Mouse (Mus musculus) forebrain, postnatal 0 days (tissue): Measurements from ENCODE around the gene Parp11. TPM values are rescaled to one million over a fixed set of nuclear protein-coding genes. Genes with fewer than 3 reads are reported as not detected.

Source experiments
- ATAC-seq: fragments of 200-750 bp; cut with Nextera tagmentation; 2 replicates; pipeline ENCODE4 v1.8.0; 2017; ENCODE audit warnings: mild to moderate bottlenecking, moderate library complexity
- DNase-seq: peaks from one replicate; pipeline ENCODE4 v3.0.0-alpha.2; 2015
- H3K27ac ChIP-seq: fragments of 300-500 bp; sonication (generic); 2 replicates; pipeline ENCODE4 v1.5.1; 2014; ENCODE audit warnings: low read depth, mild to moderate bottlenecking, antibody characterized with exemption, low read length, moderate library complexity, mixed read lengths
- H3K27me3 ChIP-seq: fragments of 300-500 bp; sonication (generic); 2 replicates; pipeline ENCODE4 v1.6.1; 2014; ENCODE audit warnings: mild to moderate bottlenecking, low read length, mixed read lengths; ENCODE audit not compliant: insufficient read depth
- H3K36me3 ChIP-seq: fragments of 300-500 bp; sonication (generic); 2 replicates; pipeline ENCODE4 v1.6.1; 2014; ENCODE audit warnings: mild to moderate bottlenecking, moderate library complexity; ENCODE audit not compliant: insufficient read depth
- H3K4me1 ChIP-seq: fragments of 300-500 bp; sonication (generic); 2 replicates; pipeline ENCODE4 v1.6.1; 2014; ENCODE audit warnings: antibody characterized with exemption; ENCODE audit not compliant: insufficient read depth
- H3K4me2 ChIP-seq: fragments of 300-500 bp; sonication (generic); 2 replicates; pipeline ENCODE4 v1.6.1; 2014; ENCODE audit warnings: low read depth, mild to moderate bottlenecking, moderate library complexity
- H3K4me3 ChIP-seq: fragments of 300-500 bp; sonication (generic); 2 replicates; pipeline ENCODE4 v1.5.1; 2014; ENCODE audit warnings: low read depth, low read length, mixed read lengths
- H3K9ac ChIP-seq: fragments of 300-500 bp; sonication (generic); 2 replicates; pipeline ENCODE4 v1.6.1; 2014; ENCODE audit warnings: mild to moderate bottlenecking
- H3K9me3 ChIP-seq: fragments of 300-500 bp; sonication (generic); 2 replicates; pipeline ENCODE4 v1.6.1; 2016; ENCODE audit warnings: low read length
- CTCF ChIP-seq: sonication (generic); IDR thresholded peaks from 2 replicates; pipeline ENCODE4 v1.5.1; 2016; ENCODE audit warnings: antibody characterized with exemption, control low read depth, low read depth
- WGBS: fragments of 180-500 bp; shearing (Covaris S2); extraction: QIAGEN DNeasy Blood & Tissue Kit; methylation state at CpG from one replicate; pipeline ENCODE4 v1.1.7; 2014; 5-methylcytosine and 5-hydroxymethylcytosine counted together
- polyA plus RNA-seq: library from polyadenylated mRNA; unstranded; fragments of >200 nt; fragmentation: Nextera tagmentation; extraction: Ambion mirVana; gene quantifications from 2 replicates; pipeline ENCODE4 v1.2.1, GENCODE M21; 2015
- total RNA-seq: library from RNA; depleted of rRNA; stranded (reverse); fragments of >200 nt; gene quantifications from 2 replicates; pipeline ENCODE4 v1.2.3, GENCODE M21; 2014

Gene Parp11
- total and polyA plus RNA-seq, 2 experiments from 2014 or later = 45.8 to 60.9 TPM

DNA sequence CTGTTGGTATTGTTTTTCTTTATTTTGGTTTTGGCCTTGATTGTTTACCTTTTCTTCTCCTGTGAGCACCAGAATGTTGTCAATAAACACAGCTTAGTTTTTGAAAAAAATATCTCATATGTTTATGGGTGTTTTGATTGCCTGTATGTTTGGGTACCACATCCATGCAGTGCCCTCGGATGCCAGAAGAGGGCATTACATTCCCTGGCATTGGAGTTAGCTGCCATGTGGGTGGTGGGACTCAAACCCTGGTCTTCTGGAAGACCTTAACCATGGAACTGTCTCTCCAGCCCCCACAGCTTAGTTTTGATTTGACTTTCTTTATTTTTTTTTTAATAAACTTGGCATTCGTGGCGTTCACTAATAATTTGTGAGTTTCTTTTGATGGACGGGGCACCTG is 8.8 kb downstream of the Parp11 start:
- H3K4me2 ChIP-seq = no peak overlapping the region
- WGBS = 96% methylated on average over 4 of the region's 4 CpGs

DNA sequence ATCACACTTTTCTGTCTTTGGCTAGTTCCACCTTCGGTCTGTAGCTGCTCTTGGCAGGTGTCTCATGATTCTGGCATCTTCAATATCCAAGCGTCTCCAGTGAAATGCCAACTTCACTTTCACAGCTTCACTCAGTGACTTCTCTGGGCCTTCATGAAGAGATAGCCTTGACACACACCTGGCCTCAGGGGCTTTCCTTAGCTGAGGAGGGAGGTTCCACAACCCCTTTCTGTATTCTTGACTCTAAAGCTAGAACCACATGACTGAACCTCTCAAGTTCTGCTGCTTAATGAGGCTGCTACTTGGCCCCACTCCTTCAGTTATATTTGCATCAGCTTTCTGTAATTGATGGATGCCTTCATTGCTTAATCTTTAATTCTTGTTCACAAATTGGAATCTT is 10.1 kb downstream of the Parp11 start:
- DNase-seq (no peak), ATAC-seq (no peak)
- no peak overlapping the region for H3K4me2 ChIP-seq
- H3K4me1 ChIP-seq = peaks cover 12% of the 10 kb centered on the region; the same call in 1 of the 2 replicates
- WGBS = 87% methylated on average over 2 of the region's 2 CpGs
- H3K36me3 ChIP-seq = no peaks in the 10 kb centered on the region
- H3K9me3 ChIP-seq = no peaks in the 10 kb centered on the region
- TF ChIP-seq CTCF = no peak
- H3K27me3 ChIP-seq = no peaks in the 10 kb centered on the region
- H3K27ac ChIP-seq = no peak overlapping the region
- no peak overlapping the region for H3K4me3 ChIP-seq
- H3K9ac ChIP-seq = no peak overlapping the region

More for the DNA sequence above, 8.8 kb downstream of the Parp11 start:
- no peak for DNase-seq
- TF ChIP-seq CTCF = peak; percentile 31
- Histone ChIP-seq H3K4me1 (peaks cover 12% of the 10 kb centered on the region; the same call in 1 of the 2 replicates), H3K9ac (no peak overlapping the region), H3K9me3 (no peaks in the 10 kb centered on the region), H3K27me3 (no peaks in the 10 kb centered on the region), H3K36me3 (no peaks in the 10 kb centered on the region), H3K27ac (no peak overlapping the region), H3K4me3 (no peak overlapping the region)
- ATAC-seq = no peak

DNA sequence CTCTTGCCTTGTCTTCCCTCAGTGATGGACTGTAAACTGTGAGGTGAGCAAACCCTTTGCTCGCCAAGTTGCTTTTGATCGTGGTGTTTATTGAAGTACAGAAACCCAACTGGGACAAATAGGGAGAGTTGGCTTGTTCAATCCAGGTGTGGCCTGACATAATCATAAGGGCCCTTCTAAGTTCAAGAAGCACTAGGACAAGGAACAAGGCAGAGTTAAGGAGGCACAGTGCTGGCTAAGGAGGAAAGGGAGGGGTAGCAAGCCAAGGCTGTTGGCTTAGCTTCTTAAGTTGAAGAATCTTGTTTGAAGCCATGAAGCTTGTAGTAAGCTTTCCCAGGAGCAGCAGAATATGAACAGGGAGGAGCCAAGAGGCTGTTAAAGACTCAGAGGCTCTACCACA is 13.1 kb downstream of the Parp11 start:
- H3K4me2 ChIP-seq = no peak overlapping the region
- no peaks in the 10 kb centered on the region for H3K9me3 ChIP-seq
- no peaks in the 10 kb centered on the region for H3K27me3 ChIP-seq
- H3K9ac ChIP-seq = no peak overlapping the region
- 0 out of 2 replicates have a peak, but pooled peaks cover 7% of the 10 kb centered on the region for H3K4me1 ChIP-seq
- WGBS = 96% methylated on average over 2 of the region's 2 CpGs
- DNase-seq (no peak), ATAC-seq (no peak)
- no peak for TF ChIP-seq CTCF
- H3K27ac ChIP-seq = no peak overlapping the region
- H3K36me3 ChIP-seq = no peaks in the 10 kb centered on the region
- H3K4me3 ChIP-seq = no peak overlapping the region

DNA sequence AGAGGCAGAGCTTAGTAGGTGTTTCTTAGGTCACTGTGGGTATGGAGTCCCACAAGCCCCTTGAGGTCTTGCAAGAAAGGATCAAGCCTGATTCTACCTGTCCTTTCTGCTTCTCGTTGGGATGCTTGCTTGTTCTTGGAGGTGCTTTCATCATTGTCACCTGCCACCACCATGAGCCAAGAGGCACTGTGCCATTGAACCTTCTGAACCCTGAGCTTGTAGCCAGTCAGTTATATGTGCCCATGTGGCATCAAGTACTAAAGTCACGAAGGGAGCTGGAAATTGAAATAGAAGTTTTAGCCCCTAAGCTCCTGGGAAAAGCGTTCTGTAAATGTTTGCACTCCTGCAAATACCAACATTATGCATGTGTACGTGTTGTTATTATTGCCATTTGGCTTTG is 14.9 kb downstream of the Parp11 start:
- DNase-seq (no peak), ATAC-seq (no peak)
- Histone ChIP-seq H3K36me3 (no peaks in the 10 kb centered on the region), H3K4me3 (no peak overlapping the region), H3K4me2 (no peak overlapping the region), H3K9ac (no peak overlapping the region), H3K27me3 (no peaks in the 10 kb centered on the region), H3K27ac (no peak overlapping the region), H3K9me3 (no peaks in the 10 kb centered on the region), H3K4me1 (peaks cover 5% of the 10 kb centered on the region; the same call in 1 of the 2 replicates)
- no peak for TF ChIP-seq CTCF
- WGBS = 89% methylated on average over 4 of the region's 4 CpGs

DNA sequence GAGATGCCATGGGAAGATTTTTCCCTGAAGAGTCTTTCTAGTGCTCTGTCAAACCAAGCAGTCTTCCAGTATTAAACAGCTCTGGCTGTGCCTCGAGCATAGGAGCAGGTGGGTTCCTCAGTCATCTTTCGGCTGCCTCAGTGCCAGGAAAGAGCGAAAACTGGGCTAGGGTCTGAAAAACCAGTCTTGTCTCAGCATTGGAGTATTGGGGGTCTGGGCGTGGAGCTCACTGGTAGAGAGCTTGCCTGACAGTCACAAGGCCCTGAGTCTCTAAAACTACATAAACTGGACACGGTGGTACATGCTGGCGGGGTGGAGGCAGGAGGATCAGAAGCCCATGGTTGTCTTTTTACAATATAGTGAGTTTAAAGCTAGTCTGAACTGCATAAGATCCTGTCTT is 15.6 kb downstream of the Parp11 start:
- Histone ChIP-seq H3K9me3 (no peaks in the 10 kb centered on the region), H3K9ac (no peak overlapping the region), H3K27me3 (no peaks in the 10 kb centered on the region), H3K4me3 (no peak overlapping the region), H3K4me2 (no peak overlapping the region), H3K36me3 (no peaks in the 10 kb centered on the region), H3K4me1 (peaks cover 9% of the 10 kb centered on the region; the same call in 1 of the 2 replicates), H3K27ac (no peak overlapping the region)
- WGBS = 84% methylated on average over 6 of the region's 6 CpGs
- DNase-seq (no peak), ATAC-seq (no peak)
- no peak for TF ChIP-seq CTCF

DNA sequence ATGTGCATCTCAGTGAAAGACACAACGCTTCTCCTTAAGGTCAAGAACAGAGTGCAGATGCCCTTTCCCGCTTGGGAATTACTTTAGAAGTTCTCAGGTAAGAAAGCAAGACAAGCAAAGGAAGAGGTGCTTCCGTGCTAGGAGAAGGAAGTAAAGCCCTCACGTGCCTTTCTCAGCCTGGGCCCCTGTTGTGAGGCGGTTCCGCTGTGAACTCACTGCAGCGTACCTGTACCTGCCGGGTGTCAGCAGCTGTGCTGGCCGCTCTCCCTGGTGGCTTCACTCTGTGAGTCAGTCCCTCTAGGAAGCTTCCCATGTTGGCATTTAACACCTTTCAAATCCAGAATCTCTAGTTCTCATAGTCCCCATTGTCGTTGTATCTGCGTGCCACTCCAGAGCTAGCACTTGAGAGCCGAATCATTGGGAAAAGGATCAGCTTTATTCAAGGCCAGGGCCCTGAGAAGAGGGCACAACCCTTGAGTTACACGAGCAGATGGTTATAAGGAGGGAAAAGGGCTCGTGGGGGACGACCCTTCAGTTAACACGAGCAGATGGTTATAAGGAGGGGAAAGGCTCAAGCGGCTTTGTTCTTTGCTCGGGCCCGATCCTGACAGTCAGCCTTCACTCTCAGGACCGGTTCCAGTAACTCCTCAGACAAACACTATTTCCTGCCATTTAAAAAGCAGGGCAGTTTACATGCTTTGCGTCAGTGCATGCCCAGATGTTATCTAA is 16.8 kb downstream of the Parp11 start:
- ATAC-seq (no peak), DNase-seq (no peak)
- TF ChIP-seq CTCF = no peak
- Histone ChIP-seq H3K27me3 (no peaks in the 10 kb centered on the region), H3K9me3 (no peaks in the 10 kb centered on the region), H3K27ac (no peak overlapping the region), H3K9ac (no peak overlapping the region), H3K4me3 (no peak overlapping the region), H3K4me1 (peaks cover 9% of the 10 kb centered on the region; the same call in 1 of the 2 replicates), H3K36me3 (no peaks in the 10 kb centered on the region), H3K4me2 (no peak overlapping the region)
- 70% methylated on average over 21 of the region's 21 CpGs for WGBS

DNA sequence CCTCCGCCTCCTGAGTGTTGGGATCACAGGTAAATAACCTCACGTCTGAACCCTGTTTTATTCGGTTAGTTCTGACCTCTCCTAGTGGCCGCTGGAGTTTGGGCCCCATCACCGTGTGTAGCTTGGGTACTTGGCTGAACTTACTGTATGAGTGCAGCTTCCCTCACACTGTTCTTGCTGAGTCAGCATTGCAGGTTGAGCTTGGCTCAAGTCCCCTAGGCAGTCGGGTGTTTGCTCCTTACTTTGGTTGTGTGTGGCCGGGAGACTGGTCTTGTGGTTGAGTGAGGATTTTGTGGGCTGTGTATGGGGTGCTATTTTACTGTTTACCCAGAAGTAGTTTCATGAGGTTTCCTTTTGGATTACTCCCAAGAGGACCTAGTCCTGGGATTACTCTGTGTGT is 17.9 kb downstream of the Parp11 start:
- no peak overlapping the region for H3K4me2 ChIP-seq
- ATAC-seq (no peak), DNase-seq (no peak)
- H3K9me3 ChIP-seq = no peaks in the 10 kb centered on the region
- H3K4me3 ChIP-seq = no peak overlapping the region
- WGBS = 90% methylated on average over 7 of the region's 7 CpGs
- TF ChIP-seq CTCF = no peak
- H3K36me3 ChIP-seq = peaks cover 6% of the 10 kb centered on the region; the same call in 1 of the 2 replicates
- peaks cover 9% of the 10 kb centered on the region; the same call in 1 of the 2 replicates for H3K4me1 ChIP-seq
- H3K9ac ChIP-seq = no peak overlapping the region
- H3K27me3 ChIP-seq = no peaks in the 10 kb centered on the region
- H3K27ac ChIP-seq = no peak overlapping the region
